Mouse (Mus musculus) embryonic facial prominence, embryonic 14.5 days (tissue): ENCODE results near the gene Vmn1r199. TPM values are rescaled to one million over a fixed set of nuclear protein-coding genes. Genes with fewer than 3 reads are reported as not detected.

ENCODE experiments used
- ATAC-seq: fragments of 200-750 bp; cut with Nextera tagmentation; 2 replicates; pipeline ENCODE4 v1.8.0; 2017; ENCODE audit warnings: low read depth, moderate number of reproducible peaks, moderate TSS enrichment
- DNase-seq: peaks from one replicate; pipeline ENCODE4 v3.0.0-alpha.2; 2015; ENCODE audit warnings: low spot score
- H3K27ac ChIP-seq: fragments of 300-500 bp; sonication (generic); replicated peaks from 2 replicates; pipeline ENCODE4 v1.5.1; 2014; ENCODE audit warnings: low read depth, mild to moderate bottlenecking, low read length, moderate library complexity
- H3K27me3 ChIP-seq: fragments of 300-500 bp; sonication (generic); replicated peaks from 2 replicates; pipeline ENCODE4 v1.6.1; 2014; ENCODE audit warnings: low read length; ENCODE audit not compliant: control insufficient read depth, insufficient read depth
- H3K36me3 ChIP-seq: fragments of 300-500 bp; sonication (generic); 2 replicates; pipeline ENCODE4 v1.6.1; 2014; ENCODE audit warnings: low read length, mixed read lengths; ENCODE audit not compliant: control insufficient read depth, insufficient read depth
- H3K4me1 ChIP-seq: fragments of 300-500 bp; sonication (generic); 2 replicates; pipeline ENCODE4 v1.6.1; 2014; ENCODE audit warnings: antibody characterized with exemption, low read length; ENCODE audit not compliant: control insufficient read depth, insufficient read depth
- H3K4me2 ChIP-seq: fragments of 300-500 bp; sonication (generic); 2 replicates; pipeline ENCODE4 v1.6.1; 2014; ENCODE audit warnings: low read depth, mild to moderate bottlenecking, low read length, moderate library complexity, mixed read lengths
- H3K4me3 ChIP-seq: fragments of 300-500 bp; sonication (generic); 2 replicates; pipeline ENCODE4 v1.5.1; 2014; ENCODE audit warnings: low read depth, mild to moderate bottlenecking, low read length
- H3K9ac ChIP-seq: fragments of 300-500 bp; sonication (generic); 2 replicates; pipeline ENCODE4 v1.6.1; 2014; ENCODE audit warnings: low read depth, mild to moderate bottlenecking, low read length, moderate library complexity, mixed read lengths
- H3K9me3 ChIP-seq: fragments of 300-500 bp; sonication (generic); 2 replicates; pipeline ENCODE4 v1.6.1; 2016; ENCODE audit warnings: low read length; ENCODE audit not compliant: control insufficient read depth
- WGBS: fragments of 180-500 bp; shearing (Covaris S2); extraction: QIAGEN DNeasy Blood & Tissue Kit; methylation state at CpG from one replicate; pipeline ENCODE4 v1.1.7; 2014; 5-methylcytosine and 5-hydroxymethylcytosine counted together
- polyA plus RNA-seq: library from polyadenylated mRNA; unstranded; fragments of >200 nt; fragmentation: Nextera tagmentation; extraction: Ambion mirVana; gene quantifications from 2 replicates; pipeline ENCODE4 v1.2.1, GENCODE M21; 2014

Gene Vmn1r199
- polyA plus RNA-seq, 1 experiment from 2014 or later = not detected

DNA sequence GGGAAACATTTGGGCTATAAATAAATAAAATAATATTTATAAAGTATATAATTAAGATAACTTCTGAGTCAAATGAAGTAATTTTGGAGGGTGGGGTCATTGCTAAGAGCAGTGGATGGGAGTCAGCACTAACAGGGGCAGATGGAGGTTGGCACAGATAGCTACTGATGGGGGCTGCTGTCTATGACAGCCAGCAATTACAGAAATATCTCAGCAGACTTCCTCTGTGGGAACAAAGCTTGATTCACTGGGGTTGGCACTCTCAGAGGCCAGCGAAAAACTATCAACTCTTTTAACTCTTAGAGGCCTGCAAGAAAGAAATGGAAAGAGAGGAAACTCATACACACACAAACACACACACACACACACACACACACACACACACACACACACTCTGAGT is 23.4 kb downstream of the Vmn1r199 start:
- 56% methylated on average over 1 of the region's 1 CpGs for WGBS
- no peak overlapping the region for H3K4me3 ChIP-seq
- H3K27me3 ChIP-seq = no peaks in the 10 kb centered on the region
- H3K27ac ChIP-seq = no peak overlapping the region
- DNase-seq = no peak
- no peak for ATAC-seq
- no peaks in the 10 kb centered on the region for H3K36me3 ChIP-seq
- no peak overlapping the region for H3K4me2 ChIP-seq
- 0 out of 2 replicates have a peak, but pooled peaks cover 11% of the 10 kb centered on the region for H3K9me3 ChIP-seq
- no peak overlapping the region for H3K9ac ChIP-seq
- H3K4me1 ChIP-seq = no peaks in the 10 kb centered on the region

Other genes with a start within 250 kb of the Vmn1r199 start
- gene Vmn1r191, start 195.8 kb upstream of the Vmn1r199 start, polyA plus RNA-seq = not detected in 2 replicates
- not detected in 2 replicates for gene Vmn1r192, start 188.7 kb upstream of the Vmn1r199 start, polyA plus RNA-seq
- gene Vmn1r193, start 156.7 kb upstream of the Vmn1r199 start, polyA plus RNA-seq = not detected in 2 replicates
- gene Vmn1r194, start 135.6 kb upstream of the Vmn1r199 start, polyA plus RNA-seq = not detected in 2 replicates
- gene Vmn1r195, start 109.3 kb upstream of the Vmn1r199 start, polyA plus RNA-seq = not detected in 2 replicates
- gene Vmn1r196, start 89.9 kb upstream of the Vmn1r199 start, polyA plus RNA-seq = not detected in 2 replicates
- gene Vmn1r197, start 55.2 kb upstream of the Vmn1r199 start, polyA plus RNA-seq = 0.26 TPM in 1 of 2 replicates, not detected in the other
- gene Vmn1r198, start 29.5 kb upstream of the Vmn1r199 start, polyA plus RNA-seq = not detected in 2 replicates
- 0.04 TPM in 1 of 2 replicates, not detected in the other for gene Vmn1r200, start 10.6 kb downstream of the Vmn1r199 start, polyA plus RNA-seq
- not detected in 2 replicates for gene Vmn1r201, start 92.1 kb downstream of the Vmn1r199 start, polyA plus RNA-seq
- gene Vmn1r202, start 125.6 kb downstream of the Vmn1r199 start, polyA plus RNA-seq = not detected in 2 replicates
- not detected in 2 replicates for gene Vmn1r203, start 138.3 kb downstream of the Vmn1r199 start, polyA plus RNA-seq
- not detected in 2 replicates for gene Vmn1r204, start 173.4 kb downstream of the Vmn1r199 start, polyA plus RNA-seq
- gene Vmn1r205, start 213.2 kb downstream of the Vmn1r199 start, polyA plus RNA-seq = not detected in 2 replicates
- gene Vmn1r206, start 244.4 kb downstream of the Vmn1r199 start, polyA plus RNA-seq = not detected in 2 replicates